24 mouse cellular contexts compared by ENCODE assay signal in genomic region chr6:142021671-142022070, GRCm38 (mm10). TPM values are rescaled to one million over a fixed set of nuclear protein-coding genes. Genes with fewer than 3 reads are reported as not detected.
"Had no signal": no experiment of that assay in that cellular context is flagged by ENCODE, and none has a peak within 500 bp of the region (broad histone marks: within the 10 kb centered on the region; RNA-seq: fewer than 3 reads in every experiment).

No protein-coding gene starts in this region.

- H3K36me3 ChIP-seq: lung, embryonic 15.5 days; midbrain, embryonic 13.5 days; midbrain, embryonic 15.5 days; neural tube, embryonic 12.5 days; stomach, embryonic 15.5 days had no signal

- H3K9ac ChIP-seq: lung, embryonic 15.5 days; midbrain, embryonic 13.5 days; midbrain, embryonic 15.5 days; neural tube, embryonic 12.5 days; stomach, embryonic 15.5 days had no signal

- H3K4me2 ChIP-seq: lung, embryonic 15.5 days; midbrain, embryonic 11.5 days; midbrain, embryonic 13.5 days; midbrain, embryonic 15.5 days; neural tube, embryonic 12.5 days; stomach, embryonic 15.5 days had no signal

- ATAC-seq: lung, postnatal 0 days; midbrain, embryonic 13.5 days; midbrain, embryonic 15.5 days had no signal

- H3K27me3 ChIP-seq: lung, embryonic 15.5 days; megakaryocyte, embryonic 14.5 days; midbrain, embryonic 13.5 days; midbrain, embryonic 15.5 days; neural tube, embryonic 12.5 days; stomach, embryonic 15.5 days had no signal

- H3K27ac ChIP-seq: lung, embryonic 15.5 days; macrophage; midbrain, embryonic 13.5 days; midbrain, embryonic 15.5 days; neural tube, embryonic 12.5 days; stomach, embryonic 15.5 days; stomach, postnatal 0 days had no signal

- H3K9me3 ChIP-seq: lung, embryonic 15.5 days; midbrain, embryonic 13.5 days; midbrain, embryonic 15.5 days; neural tube, embryonic 12.5 days; stomach, embryonic 15.5 days had no signal

- H3K4me1 ChIP-seq: lung, embryonic 15.5 days; megakaryocyte, embryonic 14.5 days; midbrain, embryonic 13.5 days; midbrain, embryonic 15.5 days; neural tube, embryonic 12.5 days; stomach, embryonic 15.5 days had no signal

- DNase-seq: lung, adult 2 months; lung, postnatal 14 days; lung, postnatal 36 days; right cerebral cortex, postnatal 14 days; thymus, adult 2 months; thymus, postnatal 25 days; thymus, postnatal 4 days had no signal

- H3K4me3 ChIP-seq: lung, embryonic 15.5 days; megakaryocyte, embryonic 14.5 days; midbrain, embryonic 13.5 days; midbrain, embryonic 15.5 days; neural tube, embryonic 12.5 days; stomach, embryonic 15.5 days had no signal

RNA-seq across cellular contexts. Expression of gene Gm6614, which starts 10.5 kb away (rescaled TPM):
- total RNA-seq: megakaryocyte progenitor cell, adult 5-6 weeks; midbrain, postnatal 0 days; monocyte, adult 5-6 weeks; neutrophil, adult 5-6 weeks had no signal
- polyA plus RNA-seq: lung, adult 2 months; lung, embryonic 15.5 days; lung, postnatal 0 days; macrophage; midbrain, embryonic 11.5 days; midbrain, embryonic 13.5 days; midbrain, embryonic 15.5 days; midbrain, postnatal 0 days; neural tube, embryonic 12.5 days; spleen, adult 2 months; stomach, embryonic 15.5 days; stomach, postnatal 0 days; testis, adult 2 months; thymus, adult 2 months; urinary bladder, adult 2 months had no signal
